Mouse (Mus musculus): ENCODE data around the gene Btbd7. TPM values are rescaled to one million over a fixed set of nuclear protein-coding genes. Genes with fewer than 3 reads are reported as not detected.

Gene Btbd7
- 8.4 and 9.0 TPM in 2 replicates for polyA plus RNA-seq (2015; fragmentation: Nextera tagmentation; extraction: Ambion mirVana)

GRCm38 (mm10) chr12:102878031-102878823, at the start of gene Btbd7:
Gene Btbd7 (minus strand): TSS chr12:102878471.
- no peaks in the 10 kb centered on the region for H3K36me3 ChIP-seq (ENCODE audit: control insufficient read depth, insufficient read depth, low read length)
- peak within 1 kb of the TSS; percentile 93 for H3K9ac ChIP-seq (ENCODE audit: low read length)
- H3K27ac ChIP-seq (replicated peaks), result peak within 1 kb of the TSS; percentile 99
- no peaks in the 10 kb centered on the region for H3K27me3 ChIP-seq (ENCODE audit: control insufficient read depth, insufficient read depth, low read length)
- ATAC-seq (ENCODE audit: low FRiP score, low TSS enrichment), result peak; percentile 95
- peak; percentile 98 for DNase-seq (ENCODE audit: low spot score)
- peak within 1 kb of the TSS; percentile 96 for H3K4me3 ChIP-seq (ENCODE audit: low read depth, low read length)
- TF ChIP-seq EP300 (optimal IDR thresholded peaks at IDR 0.05), result no peak
- no peak; the same call in 1 of the 2 replicates for TF ChIP-seq CTCF (IDR thresholded peaks at IDR 0.05; ENCODE audit: low read depth)
- peak within 1 kb of the TSS; percentile 65 for H3K4me2 ChIP-seq (replicated peaks; ENCODE audit: low read depth)
- H3K9me3 ChIP-seq (ENCODE audit: control insufficient read depth, low read length), result no peaks in the 10 kb centered on the region
- WGBS, result under 1% methylated on average over 58 of the region's 95 CpGs
- peaks cover 5% of the 10 kb centered on the region; the same call in 1 of the 2 replicates for H3K4me1 ChIP-seq (replicated peaks; ENCODE audit: control insufficient read depth, insufficient read depth)

GRCm38 (mm10) chr12:102916073-102916472, 37.8 kb upstream of the Btbd7 start:
- Histone ChIP-seq H3K4me1 (replicated peaks; ENCODE audit: control insufficient read depth, insufficient read depth) (no peaks in the 10 kb centered on the region), H3K9ac (ENCODE audit: low read length) (no peak overlapping the region), H3K27ac (replicated peaks) (no peak overlapping the region), H3K27me3 (ENCODE audit: control insufficient read depth, insufficient read depth, low read length) (no peaks in the 10 kb centered on the region), H3K36me3 (ENCODE audit: control insufficient read depth, insufficient read depth, low read length) (no peaks in the 10 kb centered on the region), H3K9me3 (ENCODE audit: control insufficient read depth, low read length) (no peaks in the 10 kb centered on the region), H3K4me2 (replicated peaks; ENCODE audit: low read depth) (no peak overlapping the region), H3K4me3 (ENCODE audit: low read depth, low read length) (no peak overlapping the region)
- 80% methylated on average over 2 of the region's 2 CpGs for WGBS
- ATAC-seq (ENCODE audit: low FRiP score, low TSS enrichment), result no peak
- no peak for DNase-seq (ENCODE audit: low spot score)
- no peak for TF ChIP-seq CTCF (IDR thresholded peaks at IDR 0.05; ENCODE audit: low read depth)

- 42% methylated on average over 3 of the region's 3 CpGs for WGBS
- TF ChIP-seq EP300 (optimal IDR thresholded peaks at IDR 0.05), result no peak
- no peak for TF ChIP-seq CTCF (IDR thresholded peaks at IDR 0.05; ENCODE audit: low read depth)
Measured at GRCm38 (mm10) chr12:102908191-102908590, 29.9 kb upstream of the Btbd7 start.

GRCm38 (mm10) chr12:102899091-102899490, 20.8 kb upstream of the Btbd7 start, which contains the start of gene Cox8c:
Gene Cox8c (plus strand): TSS chr12:102899316.
- H3K4me3 ChIP-seq (ENCODE audit: low read depth, low read length), result no peak within 1 kb of the TSS
- no peak within 1 kb of the TSS for H3K9ac ChIP-seq (ENCODE audit: low read length)
- no peaks in the 10 kb centered on the region for H3K4me1 ChIP-seq (replicated peaks; ENCODE audit: control insufficient read depth, insufficient read depth)
- H3K4me2 ChIP-seq (replicated peaks; ENCODE audit: low read depth), result no peak within 1 kb of the TSS
- no peak for TF ChIP-seq CTCF (IDR thresholded peaks at IDR 0.05; ENCODE audit: low read depth)
- TF ChIP-seq EP300 (optimal IDR thresholded peaks at IDR 0.05), result no peak
- ATAC-seq (ENCODE audit: low FRiP score, low TSS enrichment) (no peak), DNase-seq (ENCODE audit: low spot score) (no peak)
- H3K27ac ChIP-seq (replicated peaks), result no peak within 1 kb of the TSS
- H3K27me3 ChIP-seq (ENCODE audit: control insufficient read depth, insufficient read depth, low read length), result no peaks in the 10 kb centered on the region
- no peaks in the 10 kb centered on the region for H3K9me3 ChIP-seq (ENCODE audit: control insufficient read depth, low read length)
- 92% methylated on average over 17 of the region's 17 CpGs for WGBS
- H3K36me3 ChIP-seq (ENCODE audit: control insufficient read depth, insufficient read depth, low read length), result no peaks in the 10 kb centered on the region

More at GRCm38 (mm10) chr12:102908191-102908590, 29.9 kb upstream of the Btbd7 start:
- Histone ChIP-seq H3K4me2 (replicated peaks; ENCODE audit: low read depth) (no peak overlapping the region), H3K4me1 (replicated peaks; ENCODE audit: control insufficient read depth, insufficient read depth) (no peaks in the 10 kb centered on the region), H3K27ac (replicated peaks) (no peak overlapping the region), H3K27me3 (ENCODE audit: control insufficient read depth, insufficient read depth, low read length) (no peaks in the 10 kb centered on the region), H3K9ac (ENCODE audit: low read length) (no peak overlapping the region), H3K4me3 (ENCODE audit: low read depth, low read length) (no peak overlapping the region), H3K9me3 (ENCODE audit: control insufficient read depth, low read length) (no peaks in the 10 kb centered on the region), H3K36me3 (ENCODE audit: control insufficient read depth, insufficient read depth, low read length) (no peaks in the 10 kb centered on the region)
- DNase-seq (ENCODE audit: low spot score) (no peak), ATAC-seq (ENCODE audit: low FRiP score, low TSS enrichment) (no peak)

GRCm38 (mm10) chr12:102888568-102888967, 10.3 kb upstream of the Btbd7 start:
- TF ChIP-seq EP300 (optimal IDR thresholded peaks at IDR 0.05) (no peak), CTCF (IDR thresholded peaks at IDR 0.05; ENCODE audit: low read depth) (no peak)
- H3K9ac ChIP-seq (ENCODE audit: low read length), result no peak overlapping the region
- ATAC-seq (ENCODE audit: low FRiP score, low TSS enrichment) (no peak), DNase-seq (ENCODE audit: low spot score) (no peak)
- no peak overlapping the region for H3K4me2 ChIP-seq (replicated peaks; ENCODE audit: low read depth)
- WGBS, result 75% methylated on average over 5 of the region's 5 CpGs
- H3K27ac ChIP-seq (replicated peaks), result no peak overlapping the region
- no peak overlapping the region for H3K4me3 ChIP-seq (ENCODE audit: low read depth, low read length)
- H3K9me3 ChIP-seq (ENCODE audit: control insufficient read depth, low read length), result no peaks in the 10 kb centered on the region
- no peaks in the 10 kb centered on the region for H3K36me3 ChIP-seq (ENCODE audit: control insufficient read depth, insufficient read depth, low read length)
- no peaks in the 10 kb centered on the region for H3K27me3 ChIP-seq (ENCODE audit: control insufficient read depth, insufficient read depth, low read length)
- no peaks in the 10 kb centered on the region for H3K4me1 ChIP-seq (replicated peaks; ENCODE audit: control insufficient read depth, insufficient read depth)

- H3K27ac ChIP-seq (replicated peaks), result no peak overlapping the region
- DNase-seq (ENCODE audit: low spot score) (no peak), ATAC-seq (ENCODE audit: low FRiP score, low TSS enrichment) (no peak)
- H3K27me3 ChIP-seq (ENCODE audit: control insufficient read depth, insufficient read depth, low read length), result no peaks in the 10 kb centered on the region
- no peaks in the 10 kb centered on the region for H3K4me1 ChIP-seq (replicated peaks; ENCODE audit: control insufficient read depth, insufficient read depth)
- H3K4me3 ChIP-seq (ENCODE audit: low read depth, low read length), result no peak overlapping the region
- H3K9me3 ChIP-seq (ENCODE audit: control insufficient read depth, low read length), result no peaks in the 10 kb centered on the region
- 67% methylated on average over 10 of the region's 10 CpGs for WGBS
- H3K4me2 ChIP-seq (replicated peaks; ENCODE audit: low read depth), result no peak overlapping the region
- H3K9ac ChIP-seq (ENCODE audit: low read length), result no peak overlapping the region
- no peaks in the 10 kb centered on the region for H3K36me3 ChIP-seq (ENCODE audit: control insufficient read depth, insufficient read depth, low read length)
- no peak for TF ChIP-seq EP300 (optimal IDR thresholded peaks at IDR 0.05)
- TF ChIP-seq CTCF (IDR thresholded peaks at IDR 0.05; ENCODE audit: low read depth), result no peak
Measured at GRCm38 (mm10) chr12:102887366-102887765, 9.1 kb upstream of the Btbd7 start.
